Mouse (Mus musculus): ENCODE data around the gene Mad1l1. TPM values are rescaled to one million over a fixed set of nuclear protein-coding genes. Genes with fewer than 3 reads are reported as not detected.

Mad1l1 gene
- polyA plus RNA-seq, 1 experiment from 2014 or later, result 39.1 TPM

DNA sequence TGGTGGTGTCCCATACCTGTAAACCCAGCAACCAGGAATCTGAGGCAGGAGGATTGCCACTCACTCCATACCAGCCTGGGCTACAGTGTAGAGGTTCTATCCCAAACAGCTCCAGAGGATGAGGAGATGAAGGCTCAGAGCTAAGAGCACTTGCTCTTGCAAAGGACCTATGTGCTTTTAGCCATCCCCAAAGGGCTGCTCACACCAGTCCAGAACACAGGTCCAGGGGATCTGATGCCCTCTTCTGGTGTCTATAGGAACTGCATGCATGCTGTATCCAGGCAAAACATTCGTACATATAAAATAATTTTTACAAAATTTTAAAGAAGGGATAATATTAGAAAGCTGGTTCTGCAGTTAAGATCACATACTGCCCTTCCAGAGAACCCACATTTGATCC, 15.3 kb upstream of the Mad1l1 start:
- WGBS, result 79% methylated on average over 1 of the region's 1 CpGs
- no peak for ATAC-seq (ENCODE audit: insufficient number of reproducible peaks, insufficient read depth, low FRiP score, low read depth)
- no peak overlapping the region for H3K9ac ChIP-seq (replicated peaks; ENCODE audit: low read depth, low read length)
- H3K4me2 ChIP-seq (replicated peaks; ENCODE audit: low read depth, low read length), result no peak overlapping the region
- H3K9me3 ChIP-seq (ENCODE audit: control insufficient read depth, low read depth, low read length), result no peaks in the 10 kb centered on the region
- no peak overlapping the region for H3K27ac ChIP-seq (ENCODE audit: low read length)
- H3K27me3 ChIP-seq (ENCODE audit: control insufficient read depth, insufficient read depth, low read length), result no peaks in the 10 kb centered on the region
- no peaks in the 10 kb centered on the region; the same call in 1 of the 2 replicates for H3K36me3 ChIP-seq (ENCODE audit: control insufficient read depth, insufficient read depth, low read length)
- H3K4me1 ChIP-seq (ENCODE audit: control insufficient read depth, insufficient read depth, low read length), result 0 out of 2 replicates have a peak, but pooled peaks cover 2% of the 10 kb centered on the region
- H3K4me3 ChIP-seq (ENCODE audit: low read depth, low read length), result no peak overlapping the region

DNA sequence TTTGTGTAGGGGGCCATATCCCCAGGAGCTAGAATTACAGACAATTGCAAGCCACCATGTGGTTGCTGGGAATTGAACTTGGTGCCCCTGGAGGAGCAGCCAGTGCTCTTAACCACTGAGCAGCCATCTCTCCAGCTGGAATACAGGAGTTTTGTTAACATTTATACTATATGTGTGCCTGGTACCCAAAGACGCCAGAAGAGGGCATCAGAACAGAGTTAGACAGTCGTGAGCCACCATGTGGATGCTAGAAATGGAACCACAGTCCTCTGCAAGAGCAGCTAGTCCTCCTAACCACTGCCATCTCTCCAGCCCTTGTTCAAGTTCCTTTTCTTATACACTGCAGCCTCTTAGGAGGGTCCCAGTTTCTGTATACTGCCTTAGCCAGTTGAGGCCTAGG, 12.3 kb upstream of the Mad1l1 start:
- no peak overlapping the region for H3K27ac ChIP-seq (ENCODE audit: low read length)
- H3K27me3 ChIP-seq (ENCODE audit: control insufficient read depth, insufficient read depth, low read length), result no peaks in the 10 kb centered on the region
- no peak overlapping the region for H3K4me2 ChIP-seq (replicated peaks; ENCODE audit: low read depth, low read length)
- peaks cover 1% of the 10 kb centered on the region; the same call in 1 of the 2 replicates for H3K36me3 ChIP-seq (ENCODE audit: control insufficient read depth, insufficient read depth, low read length)
- H3K4me1 ChIP-seq (ENCODE audit: control insufficient read depth, insufficient read depth, low read length), result peaks cover 11% of the 10 kb centered on the region
- no peak overlapping the region for H3K9ac ChIP-seq (replicated peaks; ENCODE audit: low read depth, low read length)
- no peak overlapping the region for H3K4me3 ChIP-seq (ENCODE audit: low read depth, low read length)
- WGBS, result 44% methylated on average over 2 of the region's 2 CpGs
- no peak for ATAC-seq (ENCODE audit: insufficient number of reproducible peaks, insufficient read depth, low FRiP score, low read depth)
- no peaks in the 10 kb centered on the region for H3K9me3 ChIP-seq (ENCODE audit: control insufficient read depth, low read depth, low read length)

DNA sequence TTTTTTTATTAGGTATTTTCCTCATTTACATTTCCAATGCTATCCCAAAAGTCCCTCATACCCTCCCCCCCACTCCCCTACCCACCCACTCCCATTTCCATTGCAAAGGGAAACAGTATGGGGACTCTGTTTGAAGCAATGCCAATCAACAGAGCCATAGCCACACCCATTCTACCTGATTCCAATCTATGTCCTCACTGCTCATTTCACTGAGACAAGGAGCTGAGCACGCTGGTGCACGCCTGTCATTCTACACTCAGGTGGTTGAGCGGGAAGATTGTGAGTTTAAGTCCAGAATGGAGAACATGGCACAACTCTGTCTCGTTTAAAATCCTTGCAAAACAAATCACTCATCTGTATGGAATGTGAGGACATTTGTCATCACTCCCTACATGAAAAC, 11.2 kb upstream of the Mad1l1 start:
- WGBS, result 44% methylated on average over 4 of the region's 4 CpGs
- no peak overlapping the region for H3K27ac ChIP-seq (ENCODE audit: low read length)
- no peaks in the 10 kb centered on the region for H3K9me3 ChIP-seq (ENCODE audit: control insufficient read depth, low read depth, low read length)
- peak overlapping the region; percentile 62; the same call in 1 of the 2 replicates for H3K4me2 ChIP-seq (replicated peaks; ENCODE audit: low read depth, low read length)
- H3K4me1 ChIP-seq (ENCODE audit: control insufficient read depth, insufficient read depth, low read length), result peaks cover 11% of the 10 kb centered on the region
- H3K27me3 ChIP-seq (ENCODE audit: control insufficient read depth, insufficient read depth, low read length), result no peaks in the 10 kb centered on the region
- no peak overlapping the region for H3K4me3 ChIP-seq (ENCODE audit: low read depth, low read length)
- no peak for ATAC-seq (ENCODE audit: insufficient number of reproducible peaks, insufficient read depth, low FRiP score, low read depth)
- H3K36me3 ChIP-seq (ENCODE audit: control insufficient read depth, insufficient read depth, low read length), result peaks cover 11% of the 10 kb centered on the region; the same call in 1 of the 2 replicates
- H3K9ac ChIP-seq (replicated peaks; ENCODE audit: low read depth, low read length), result no peak overlapping the region

DNA sequence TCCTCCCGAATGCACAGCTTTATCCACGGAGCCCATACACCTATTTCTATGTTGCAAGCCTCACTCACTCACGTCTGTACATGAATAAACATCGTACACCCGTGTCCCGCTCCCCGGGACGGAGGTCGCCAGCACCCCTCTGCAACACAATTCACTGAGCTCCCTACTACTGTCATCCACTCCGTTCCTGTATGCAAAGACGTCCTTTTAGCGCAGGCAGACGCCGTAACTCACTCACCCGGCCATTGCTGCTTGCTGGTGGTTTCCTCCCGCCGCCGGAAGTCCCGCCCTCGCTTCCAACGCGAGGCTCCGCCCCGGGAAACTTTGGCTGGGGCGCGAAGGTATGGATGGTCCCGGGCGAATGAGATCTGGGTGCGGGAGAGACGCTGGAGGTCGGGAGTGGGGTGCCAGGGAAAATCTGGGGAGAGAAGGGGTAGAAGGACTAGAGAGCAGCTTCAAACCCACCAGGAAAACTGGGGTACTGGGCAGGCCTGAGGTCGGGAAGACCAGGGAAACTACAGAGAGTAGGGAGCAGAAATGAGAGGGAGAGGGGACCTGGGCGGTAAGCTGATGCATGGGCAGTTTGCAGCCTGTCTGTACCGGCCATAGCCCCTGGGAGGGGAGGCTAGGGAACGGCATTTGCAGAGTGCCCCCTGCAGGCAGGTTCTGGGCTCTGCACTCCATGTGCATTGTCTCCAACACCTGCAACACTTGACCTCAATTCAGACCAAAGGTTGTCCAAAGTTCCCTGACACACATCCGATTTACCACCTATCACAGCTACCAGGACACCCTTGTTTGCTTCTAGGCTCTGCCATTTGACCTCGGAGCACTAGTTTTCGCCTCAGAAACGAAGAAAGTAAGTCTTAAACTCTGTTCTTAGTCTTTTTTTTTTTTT, 10.5 kb upstream of the Mad1l1 start, which contains the start of gene Mrm2:
Mrm2 (minus strand) TSS at position 284 of the 898 bp plus-strand sequence.
- Histone ChIP-seq H3K27me3 (ENCODE audit: control insufficient read depth, insufficient read depth, low read length) (no peaks in the 10 kb centered on the region), H3K36me3 (ENCODE audit: control insufficient read depth, insufficient read depth, low read length) (peaks cover 12% of the 10 kb centered on the region; the same call in 1 of the 2 replicates), H3K27ac (ENCODE audit: low read length) (peak within 1 kb of the TSS; percentile 77; the same call in 1 of the 2 replicates), H3K4me1 (ENCODE audit: control insufficient read depth, insufficient read depth, low read length) (peaks cover 11% of the 10 kb centered on the region), H3K9ac (replicated peaks; ENCODE audit: low read depth, low read length) (peak within 1 kb of the TSS; percentile 54), H3K9me3 (ENCODE audit: control insufficient read depth, low read depth, low read length) (no peaks in the 10 kb centered on the region), H3K4me2 (replicated peaks; ENCODE audit: low read depth, low read length) (peak within 1 kb of the TSS; percentile 62), H3K4me3 (ENCODE audit: low read depth, low read length) (peak within 1 kb of the TSS; percentile 62)
- peak; percentile 85 for ATAC-seq (ENCODE audit: insufficient number of reproducible peaks, insufficient read depth, low FRiP score, low read depth)
- WGBS, result 1% methylated on average over 39 of the region's 39 CpGs

DNA sequence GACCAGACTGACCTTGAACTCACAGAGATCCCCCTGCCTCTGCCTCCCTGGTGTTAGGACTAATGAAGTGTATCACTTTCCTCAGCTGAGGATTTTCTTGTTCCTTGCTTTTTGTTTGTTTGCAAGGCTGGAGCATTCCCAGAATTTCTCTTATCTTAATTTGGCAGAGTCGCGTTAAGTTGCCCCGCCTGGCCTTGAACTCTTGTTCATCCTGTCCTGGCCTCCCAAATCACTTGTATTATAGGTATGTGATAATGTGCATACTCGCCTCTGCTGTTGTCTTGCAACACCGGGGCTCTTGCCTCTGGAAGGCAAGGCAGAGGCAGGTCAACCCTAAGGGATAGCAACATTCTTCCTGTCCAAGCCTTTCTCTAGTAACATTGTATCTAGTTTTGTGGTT, 2.7 kb upstream of the Mad1l1 start:
- WGBS, result 90% methylated on average over 5 of the region's 5 CpGs
- no peaks in the 10 kb centered on the region for H3K9me3 ChIP-seq (ENCODE audit: control insufficient read depth, low read depth, low read length)
- peaks cover 6% of the 10 kb centered on the region; the same call in 1 of the 2 replicates for H3K4me1 ChIP-seq (ENCODE audit: control insufficient read depth, insufficient read depth, low read length)
- peaks cover 12% of the 10 kb centered on the region; the same call in 1 of the 2 replicates for H3K36me3 ChIP-seq (ENCODE audit: control insufficient read depth, insufficient read depth, low read length)
- H3K27me3 ChIP-seq (ENCODE audit: control insufficient read depth, insufficient read depth, low read length), result no peaks in the 10 kb centered on the region
- no peak for ATAC-seq (ENCODE audit: insufficient number of reproducible peaks, insufficient read depth, low FRiP score, low read depth)
- no peak overlapping the region for H3K9ac ChIP-seq (replicated peaks; ENCODE audit: low read depth, low read length)
- H3K4me2 ChIP-seq (replicated peaks; ENCODE audit: low read depth, low read length), result no peak overlapping the region
- H3K27ac ChIP-seq (ENCODE audit: low read length), result no peak overlapping the region
- H3K4me3 ChIP-seq (ENCODE audit: low read depth, low read length), result no peak overlapping the region

DNA sequence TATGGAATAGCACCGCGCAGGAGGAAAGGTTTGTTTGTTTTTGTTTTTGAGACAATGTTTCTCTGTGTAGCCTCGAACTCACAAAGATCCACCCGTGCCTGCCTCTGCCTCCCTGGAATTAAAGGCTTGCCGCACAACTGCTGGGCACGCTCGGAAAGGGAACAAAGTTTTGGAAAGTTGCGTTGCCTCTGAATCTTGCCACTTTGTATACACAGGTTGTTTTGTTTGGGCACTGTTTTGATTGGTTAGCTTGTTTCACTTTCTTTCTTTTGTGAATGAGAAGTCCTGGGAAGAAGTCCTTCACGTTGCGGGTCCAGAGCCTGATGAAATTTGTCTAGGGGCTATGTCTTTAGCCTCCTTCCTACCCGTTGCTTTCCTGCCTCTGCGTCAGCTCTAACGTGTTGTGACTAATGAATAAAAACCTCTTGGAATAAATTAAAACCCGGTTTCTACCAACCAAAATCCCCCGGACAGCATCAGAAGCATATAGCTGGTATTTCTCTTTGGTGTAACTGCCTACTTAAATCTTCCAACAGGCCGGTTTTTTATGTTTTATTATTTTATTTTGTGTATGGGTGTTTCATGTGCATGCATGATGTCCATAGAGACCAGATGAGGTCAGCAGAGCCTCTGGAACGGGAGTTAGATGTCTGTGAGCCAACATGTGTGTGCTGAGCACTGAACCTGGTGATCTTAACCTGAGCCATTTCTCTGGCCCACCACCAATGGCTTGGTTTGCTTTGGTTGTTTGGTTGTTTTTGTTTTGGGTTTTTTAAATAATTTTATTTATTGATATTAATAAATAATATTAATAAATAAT, 614 bp upstream of the Mad1l1 start:
- Histone ChIP-seq H3K4me1 (ENCODE audit: control insufficient read depth, insufficient read depth, low read length) (peaks cover 6% of the 10 kb centered on the region; the same call in 1 of the 2 replicates), H3K9me3 (ENCODE audit: control insufficient read depth, low read depth, low read length) (no peaks in the 10 kb centered on the region), H3K27me3 (ENCODE audit: control insufficient read depth, insufficient read depth, low read length) (no peaks in the 10 kb centered on the region), H3K9ac (replicated peaks; ENCODE audit: low read depth, low read length) (peak overlapping the region; percentile 98), H3K4me3 (ENCODE audit: low read depth, low read length) (peak overlapping the region; percentile 90), H3K36me3 (ENCODE audit: control insufficient read depth, insufficient read depth, low read length) (no peaks in the 10 kb centered on the region), H3K4me2 (replicated peaks; ENCODE audit: low read depth, low read length) (peak overlapping the region; percentile 46), H3K27ac (ENCODE audit: low read length) (peak overlapping the region; percentile 44)
- no peak for ATAC-seq (ENCODE audit: insufficient number of reproducible peaks, insufficient read depth, low FRiP score, low read depth)
- WGBS, result 1% methylated on average over 17 of the region's 17 CpGs

DNA sequence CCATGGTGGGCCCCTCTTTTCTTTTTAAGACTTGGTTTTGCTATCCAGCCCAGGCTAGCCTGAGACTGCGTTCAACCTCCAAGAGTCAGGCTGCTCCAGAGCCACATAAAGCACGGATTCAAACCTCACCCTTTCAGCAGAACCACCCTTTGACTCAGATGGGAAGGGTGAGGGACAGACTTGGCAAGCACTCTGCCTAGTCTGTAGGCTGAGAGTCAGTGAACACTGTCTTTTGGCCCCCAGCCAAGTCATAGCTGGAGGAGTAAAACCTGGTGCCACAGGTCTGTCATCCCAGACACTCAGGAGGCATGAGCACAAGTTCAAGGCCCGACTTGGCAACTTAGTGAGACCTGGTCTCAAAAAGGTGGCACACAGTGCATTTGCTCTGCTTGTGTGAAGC, 4.6 kb downstream of the Mad1l1 start:
- Histone ChIP-seq H3K4me3 (ENCODE audit: low read depth, low read length) (no peak overlapping the region), H3K36me3 (ENCODE audit: control insufficient read depth, insufficient read depth, low read length) (peaks cover 6% of the 10 kb centered on the region), H3K27me3 (ENCODE audit: control insufficient read depth, insufficient read depth, low read length) (no peaks in the 10 kb centered on the region), H3K4me1 (ENCODE audit: control insufficient read depth, insufficient read depth, low read length) (peaks cover 6% of the 10 kb centered on the region; the same call in 1 of the 2 replicates), H3K9ac (replicated peaks; ENCODE audit: low read depth, low read length) (no peak overlapping the region), H3K9me3 (ENCODE audit: control insufficient read depth, low read depth, low read length) (no peaks in the 10 kb centered on the region), H3K4me2 (replicated peaks; ENCODE audit: low read depth, low read length) (no peak overlapping the region), H3K27ac (ENCODE audit: low read length) (no peak overlapping the region)
- 77% methylated on average over 3 of the region's 3 CpGs for WGBS
- ATAC-seq (ENCODE audit: insufficient number of reproducible peaks, insufficient read depth, low FRiP score, low read depth), result no peak

DNA sequence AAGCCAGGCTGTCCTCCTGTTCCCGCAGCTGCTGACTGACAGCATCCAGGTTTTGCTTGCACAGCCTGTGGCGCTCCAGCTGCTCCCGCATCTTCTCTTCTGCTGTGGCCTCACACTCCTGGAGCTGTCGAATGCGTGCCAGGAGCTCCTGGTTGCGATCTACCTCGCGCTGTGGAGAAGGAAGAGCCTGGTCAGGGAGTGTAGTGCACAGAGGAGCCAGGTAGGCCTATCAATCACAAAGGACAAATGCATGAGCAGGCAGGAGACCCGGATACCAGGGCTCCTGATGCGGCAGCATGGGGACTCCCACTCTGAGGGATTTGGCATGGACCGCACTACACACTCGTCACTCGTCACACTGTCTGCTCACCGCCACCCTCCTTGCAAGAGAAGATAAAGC, 13.8 kb downstream of the Mad1l1 start:
- WGBS, result 92% methylated on average over 14 of the region's 14 CpGs
- Histone ChIP-seq H3K36me3 (ENCODE audit: control insufficient read depth, insufficient read depth, low read length) (peaks cover 43% of the 10 kb centered on the region), H3K9ac (replicated peaks; ENCODE audit: low read depth, low read length) (no peak overlapping the region)

More for the DNA sequence above, 13.8 kb downstream of the Mad1l1 start:
- Histone ChIP-seq H3K4me2 (replicated peaks; ENCODE audit: low read depth, low read length) (no peak overlapping the region), H3K27ac (ENCODE audit: low read length) (no peak overlapping the region), H3K27me3 (ENCODE audit: control insufficient read depth, insufficient read depth, low read length) (no peaks in the 10 kb centered on the region), H3K4me1 (ENCODE audit: control insufficient read depth, insufficient read depth, low read length) (no peaks in the 10 kb centered on the region), H3K4me3 (ENCODE audit: low read depth, low read length) (no peak overlapping the region), H3K9me3 (ENCODE audit: control insufficient read depth, low read depth, low read length) (no peaks in the 10 kb centered on the region)
- no peak for ATAC-seq (ENCODE audit: insufficient number of reproducible peaks, insufficient read depth, low FRiP score, low read depth)

Measured in stomach, embryonic 14.5 days (tissue).